Mouse (Mus musculus) cerebellum, adult 2 months (tissue): ENCODE measurements at regions not wholly inside any gene's neighbourhood (a gene's known extent, or its start where the extent isn't known, plus 50 kb on each side); places are given as distances from the start of the nearest gene placed in this dataset.

Experiments used
- DNase-seq, 2 experiments: peaks; one replicate each; pipeline ENCODE4 v3.0.0; 2021
- H3K27ac ChIP-seq: fragments of 200-500 bp; 2 replicates; pipeline ENCODE4 v1.5.1; 2012; ENCODE audit warnings: low read length, control low read depth, inconsistent platforms; ENCODE audit not compliant: insufficient read depth
- H3K27me3 ChIP-seq: fragments of 200-500 bp; 2 replicates; pipeline ENCODE4 v1.6.1; 2012; ENCODE audit warnings: inconsistent platforms, mild to moderate bottlenecking, low read length, moderate library complexity; ENCODE audit not compliant: control insufficient read depth, insufficient read depth
- H3K4me1 ChIP-seq: fragments of 200-500 bp; 2 replicates; pipeline ENCODE4 v1.6.1; 2011; ENCODE audit warnings: low read length; ENCODE audit not compliant: control insufficient read depth, insufficient read depth
- H3K4me3 ChIP-seq: fragments of 200-500 bp; replicated peaks from 2 replicates; pipeline ENCODE3; 2011; ENCODE audit warnings: mild to moderate bottlenecking, low read depth, low read length, control low read depth; ENCODE audit not compliant: insufficient read depth
- CTCF ChIP-seq: fragments of 200-500 bp; IDR thresholded peaks from 2 replicates; pipeline ENCODE4 v1.5.1; 2011; ENCODE audit warnings: low read depth, mild to moderate bottlenecking, control low read depth, low read length, moderate library complexity, borderline replicate concordance; ENCODE audit not compliant: insufficient read depth
- POLR2A ChIP-seq: fragments of 200-500 bp; IDR thresholded peaks from 2 replicates; pipeline ENCODE4 v1.6.1; 2011; ENCODE audit warnings: low read length, control low read depth, borderline replicate concordance; ENCODE audit not compliant: insufficient read depth
- WGBS: fragments of 180-500 bp; shearing (Covaris S2); methylation state at CpG from one replicate; pipeline ENCODE4 v1.1.7; 2018; 5-methylcytosine and 5-hydroxymethylcytosine counted together

- TF ChIP-seq CTCF (no peak), POLR2A (no peak)
- no peak for DNase-seq
- no peak overlapping the region for H3K27ac ChIP-seq
- no peaks in the 10 kb centered on the region for H3K27me3 ChIP-seq
- no peaks in the 10 kb centered on the region for H3K4me1 ChIP-seq
- 86% methylated on average over 1 of the region's 1 CpGs for WGBS
- H3K4me3 ChIP-seq: no peak overlapping the region
Observed at GRCm38 (mm10) chr13:89444847-89445246, 94.7 kb upstream of the Hapln1 start.

- TF ChIP-seq CTCF (no peak), POLR2A (no peak)
- DNase-seq: no peak
- no peak overlapping the region for H3K27ac ChIP-seq
- WGBS: 98% methylated on average over 1 of the region's 1 CpGs
- no peaks in the 10 kb centered on the region for H3K4me1 ChIP-seq
- H3K27me3 ChIP-seq: no peaks in the 10 kb centered on the region
- no peak overlapping the region for H3K4me3 ChIP-seq
Observed at GRCm38 (mm10) chr13:89453819-89454218, 85.8 kb upstream of the Hapln1 start.

- no peaks in the 10 kb centered on the region for H3K4me1 ChIP-seq
- no peak overlapping the region for H3K27ac ChIP-seq
- no peak overlapping the region for H3K4me3 ChIP-seq
- TF ChIP-seq CTCF (no peak), POLR2A (no peak)
- no peaks in the 10 kb centered on the region for H3K27me3 ChIP-seq
- 89% methylated on average over 2 of the region's 2 CpGs for WGBS
- DNase-seq: no peak
Observed at GRCm38 (mm10) chr13:89454249-89455018, 85.2 kb upstream of the Hapln1 start.

GRCm38 (mm10) chr13:89463746-89464145, 75.8 kb upstream of the Hapln1 start:
- 88% methylated on average over 4 of the region's 4 CpGs for WGBS
- DNase-seq: no peak
- TF ChIP-seq POLR2A (no peak), CTCF (no peak)
- Histone ChIP-seq H3K27me3 (no peaks in the 10 kb centered on the region), H3K4me3 (no peak overlapping the region), H3K4me1 (no peaks in the 10 kb centered on the region), H3K27ac (no peak overlapping the region)
